Mouse (Mus musculus): ENCODE measurements around the gene Gm20532. TPM values are rescaled to one million over a fixed set of nuclear protein-coding genes. Genes with fewer than 3 reads are reported as not detected.
"Not testable (repeated sequence)": the region's sequence is repeated elsewhere in the genome, so short reads cannot be mapped to it uniquely, and the experiment has no call there.

Gm20532 gene
- polyA plus RNA-seq, 1 experiment from 2014 or later = not detected

- no peaks in the 10 kb centered on the region; the same call in 1 of the 2 replicates for H3K27me3 ChIP-seq (replicated peaks)
- 54% methylated on average over 1 of the region's 1 CpGs for WGBS
- H3K4me2 ChIP-seq = no peak overlapping the region
- no peak overlapping the region for H3K9ac ChIP-seq
- H3K4me3 ChIP-seq = no peak overlapping the region
- no peaks in the 10 kb centered on the region for H3K4me1 ChIP-seq
- H3K36me3 ChIP-seq = no peaks in the 10 kb centered on the region
- no peaks in the 10 kb centered on the region for H3K9me3 ChIP-seq
- ATAC-seq (ENCODE audit: extremely low read depth, insufficient number of reproducible peaks, low FRiP score, low TSS enrichment) = no peak
- H3K27ac ChIP-seq (replicated peaks) = no peak overlapping the region
Measured at GRCm38 (mm10) chr2:26654687-26655086, 68.2 kb downstream of the Gm20532 start.

DNA sequence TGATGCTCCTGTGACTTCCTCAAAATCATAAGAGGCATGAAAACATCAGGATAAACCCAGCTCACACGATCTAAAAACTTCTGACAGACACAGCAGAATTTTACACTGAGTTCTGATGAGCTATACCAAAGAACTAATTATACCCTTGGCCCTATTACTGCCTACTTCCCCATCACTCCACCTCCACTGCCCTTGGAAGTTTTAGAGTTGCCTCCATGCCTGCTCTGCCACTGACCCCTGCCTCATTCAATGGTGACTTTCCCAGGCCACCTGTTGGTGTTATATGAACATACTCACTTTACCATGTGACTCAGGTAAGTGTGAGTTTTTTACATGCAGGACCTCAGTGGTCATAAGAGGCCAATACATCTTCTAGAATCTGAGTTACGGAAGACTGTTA lies 71.0 kb downstream of the Gm20532 start:
- Histone ChIP-seq H3K27me3 (replicated peaks) (no peaks in the 10 kb centered on the region; the same call in 1 of the 2 replicates), H3K36me3 (no peaks in the 10 kb centered on the region), H3K9me3 (no peaks in the 10 kb centered on the region), H3K9ac (no peak overlapping the region), H3K4me2 (no peak overlapping the region), H3K27ac (replicated peaks) (no peak overlapping the region), H3K4me3 (no peak overlapping the region), H3K4me1 (peaks cover 7% of the 10 kb centered on the region; the same call in 1 of the 2 replicates)
- no peak for ATAC-seq (ENCODE audit: extremely low read depth, insufficient number of reproducible peaks, low FRiP score, low TSS enrichment)
- 69% methylated on average over 2 of the region's 2 CpGs for WGBS

DNA sequence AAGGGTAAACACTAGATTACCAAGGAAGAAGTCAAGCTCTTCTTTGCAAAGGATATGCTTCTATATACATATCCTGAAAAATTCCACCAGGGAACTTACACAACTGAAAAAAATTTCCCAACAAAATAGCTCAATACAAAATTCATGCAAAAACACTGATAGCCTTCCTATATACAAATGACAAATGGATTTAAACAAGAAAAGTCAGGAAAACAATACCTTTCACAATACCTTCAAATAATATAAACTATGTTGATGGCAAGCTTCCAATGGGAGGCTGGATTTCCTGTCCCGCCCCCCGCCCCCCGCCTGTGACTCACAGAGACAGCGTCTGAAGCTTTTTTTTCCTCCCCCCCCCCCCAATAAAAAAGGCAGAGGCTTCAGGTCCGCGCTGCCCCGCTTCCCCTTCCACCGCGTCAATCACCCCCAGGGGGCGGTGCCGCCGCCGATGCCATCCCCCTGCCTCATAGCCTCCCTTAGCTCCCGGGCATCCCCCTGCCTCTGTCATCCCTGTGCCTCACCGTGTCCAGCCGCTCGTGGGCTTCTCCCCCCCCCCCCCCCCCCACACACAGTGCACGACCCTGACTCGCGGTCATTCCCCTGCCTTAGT lies 74.8 kb downstream of the Gm20532 start:
- no peak for ATAC-seq (ENCODE audit: extremely low read depth, insufficient number of reproducible peaks, low FRiP score, low TSS enrichment)
- peak overlapping the region; percentile 73 for H3K9ac ChIP-seq
- H3K27ac ChIP-seq (replicated peaks) = no peak overlapping the region
- peaks cover 9% of the 10 kb centered on the region for H3K4me1 ChIP-seq
- no peaks in the 10 kb centered on the region; the same call in 1 of the 2 replicates for H3K27me3 ChIP-seq (replicated peaks)
- no peaks in the 10 kb centered on the region for H3K9me3 ChIP-seq
- H3K4me3 ChIP-seq = peak overlapping the region; percentile 45
- no peaks in the 10 kb centered on the region for H3K36me3 ChIP-seq
- peak overlapping the region; percentile 73 for H3K4me2 ChIP-seq
- 3% methylated on average over 19 of the region's 20 CpGs for WGBS

DNA sequence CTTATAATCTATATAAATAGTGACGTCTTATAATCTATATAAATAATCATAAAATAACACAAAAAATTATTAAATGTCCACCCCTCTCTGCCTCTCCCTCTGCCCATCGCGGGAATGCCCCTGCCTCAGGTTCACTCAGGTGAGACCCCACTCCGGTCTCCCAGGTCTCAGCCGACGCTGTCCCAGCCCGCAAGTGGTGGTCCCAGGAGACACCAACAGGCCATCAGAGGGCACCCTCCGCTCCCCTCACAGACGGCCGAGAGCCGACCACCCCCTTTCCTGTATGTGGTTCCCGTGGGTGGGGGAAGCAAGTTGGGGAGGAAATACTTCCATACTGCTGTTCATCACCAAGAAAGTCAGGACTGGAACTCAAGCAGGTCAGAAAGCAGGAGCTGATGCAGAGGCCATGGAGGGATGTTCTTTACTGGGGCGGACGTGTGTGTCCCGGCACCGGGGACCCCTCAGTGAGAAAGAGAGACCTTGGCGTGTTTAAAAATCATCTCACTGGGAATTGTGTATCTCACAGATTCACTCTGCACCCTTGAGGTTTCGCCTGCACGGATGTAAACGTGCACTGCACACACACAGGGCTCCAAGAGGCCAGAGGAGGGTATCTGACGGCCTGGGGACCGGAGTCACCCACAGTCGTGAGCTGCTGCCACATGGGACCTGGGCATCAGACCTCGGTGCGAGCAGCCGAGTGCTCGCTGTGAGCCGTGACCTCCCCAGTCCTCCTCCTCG lies 75.5 kb downstream of the Gm20532 start:
- peak overlapping the region; percentile 73 for H3K4me2 ChIP-seq
- no peaks in the 10 kb centered on the region for H3K36me3 ChIP-seq
- no peaks in the 10 kb centered on the region; the same call in 1 of the 2 replicates for H3K27me3 ChIP-seq (replicated peaks)
- H3K9me3 ChIP-seq = no peaks in the 10 kb centered on the region
- no peak for ATAC-seq (ENCODE audit: extremely low read depth, insufficient number of reproducible peaks, low FRiP score, low TSS enrichment)
- no peak overlapping the region for H3K27ac ChIP-seq (replicated peaks)
- peaks cover 9% of the 10 kb centered on the region for H3K4me1 ChIP-seq
- peak overlapping the region; percentile 73 for H3K9ac ChIP-seq
- 44% methylated on average over 29 of the region's 29 CpGs for WGBS
- peak overlapping the region; percentile 45 for H3K4me3 ChIP-seq

GRCm38 (mm10) chr2:26662509-26662882 lies 76.1 kb downstream of the Gm20532 start:
- no peaks in the 10 kb centered on the region for H3K9me3 ChIP-seq
- no peak for ATAC-seq (ENCODE audit: extremely low read depth, insufficient number of reproducible peaks, low FRiP score, low TSS enrichment)
- H3K9ac ChIP-seq = no peak overlapping the region
- H3K4me2 ChIP-seq = no peak overlapping the region
- WGBS = 75% methylated on average over 13 of the region's 13 CpGs
- H3K27ac ChIP-seq (replicated peaks) = no peak overlapping the region
- no peak overlapping the region for H3K4me3 ChIP-seq
- peaks cover 9% of the 10 kb centered on the region for H3K4me1 ChIP-seq
- H3K36me3 ChIP-seq = no peaks in the 10 kb centered on the region
- H3K27me3 ChIP-seq (replicated peaks) = no peaks in the 10 kb centered on the region; the same call in 1 of the 2 replicates

GRCm38 (mm10) chr2:26663112-26663511 lies 76.7 kb downstream of the Gm20532 start:
- 44% methylated on average over 10 of the region's 10 CpGs for WGBS
- H3K9ac ChIP-seq = no peak overlapping the region
- ATAC-seq (ENCODE audit: extremely low read depth, insufficient number of reproducible peaks, low FRiP score, low TSS enrichment) = no peak

GRCm38 (mm10) chr2:26663551-26663950 lies 77.1 kb downstream of the Gm20532 start:
- ATAC-seq (ENCODE audit: extremely low read depth, insufficient number of reproducible peaks, low FRiP score, low TSS enrichment); H3K9me3 ChIP-seq; H3K27me3 ChIP-seq (replicated peaks); H3K27ac ChIP-seq (replicated peaks); H3K4me3 ChIP-seq; H3K36me3 ChIP-seq; H3K9ac ChIP-seq; H3K4me1 ChIP-seq; H3K4me2 ChIP-seq: not testable (repeated sequence)
- WGBS = 83% methylated on average over 1 of the region's 1 CpGs

More at GRCm38 (mm10) chr2:26663112-26663511, 76.7 kb downstream of the Gm20532 start:
- Histone ChIP-seq H3K9me3 (no peaks in the 10 kb centered on the region), H3K4me2 (no peak overlapping the region), H3K4me1 (peaks cover 9% of the 10 kb centered on the region), H3K4me3 (no peak overlapping the region), H3K27ac (replicated peaks) (no peak overlapping the region), H3K27me3 (replicated peaks) (no peaks in the 10 kb centered on the region; the same call in 1 of the 2 replicates), H3K36me3 (no peaks in the 10 kb centered on the region)

DNA sequence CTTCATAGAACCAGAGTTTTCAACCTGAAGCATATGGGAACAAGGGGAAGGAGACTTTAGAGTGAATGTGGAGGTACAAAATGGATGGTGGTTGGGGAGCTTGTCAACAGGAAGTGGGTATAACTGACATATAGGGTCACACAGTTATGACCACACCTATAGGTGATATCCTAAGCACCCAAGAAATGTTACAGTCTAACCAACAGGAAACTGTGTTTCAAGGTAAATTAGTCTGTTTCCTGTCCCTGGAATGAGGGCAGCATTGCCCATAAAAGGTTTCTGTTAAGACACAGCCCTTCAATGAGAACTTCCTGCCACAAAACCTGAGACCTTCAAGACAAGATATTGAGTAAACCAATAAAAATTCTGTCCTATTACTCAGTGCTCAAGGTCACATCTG lies 82.3 kb downstream of the Gm20532 start:
- no peaks in the 10 kb centered on the region for H3K27me3 ChIP-seq (replicated peaks)
- H3K4me3 ChIP-seq = no peak overlapping the region
- no peaks in the 10 kb centered on the region for H3K4me1 ChIP-seq
- no peak overlapping the region for H3K9ac ChIP-seq
- no peak overlapping the region for H3K4me2 ChIP-seq
- no peaks in the 10 kb centered on the region for H3K36me3 ChIP-seq
- H3K9me3 ChIP-seq = no peaks in the 10 kb centered on the region
- ATAC-seq (ENCODE audit: extremely low read depth, insufficient number of reproducible peaks, low FRiP score, low TSS enrichment) = no peak
- no peak overlapping the region for H3K27ac ChIP-seq (replicated peaks)

- 83% methylated on average over 3 of the region's 3 CpGs for WGBS
- no peak for ATAC-seq (ENCODE audit: extremely low read depth, insufficient number of reproducible peaks, low FRiP score, low TSS enrichment)
- no peak within 1 kb of the TSS for H3K4me3 ChIP-seq
- H3K36me3 ChIP-seq = no peaks in the 10 kb centered on the region
- no peak within 1 kb of the TSS for H3K27ac ChIP-seq (replicated peaks)
- no peak within 1 kb of the TSS for H3K4me2 ChIP-seq
- no peaks in the 10 kb centered on the region for H3K27me3 ChIP-seq (replicated peaks)
- no peak within 1 kb of the TSS for H3K9ac ChIP-seq
- no peaks in the 10 kb centered on the region for H3K4me1 ChIP-seq
- no peaks in the 10 kb centered on the region for H3K9me3 ChIP-seq
Measured at GRCm38 (mm10) chr2:26671182-26671581, 84.7 kb downstream of the Gm20532 start, which contains the start of gene Lcn4. TSS of gene Lcn4 (minus strand) at chr2:26671282.

MicroRNAs within 50 kb of the gene (microRNA counts, 519-probe panel; counts per million panel counts)
- microRNA mmu-miR-126-3p (6,827 counts per million, percentile 97 among the panel's probes with 10 or more counts), microRNA mmu-miR-126-5p (5,455 counts per million, percentile 89 among the panel's probes with 10 or more counts)

Small RNA genes within 50 kb of the gene (microRNA-seq; reads per million reads assigned to microRNA genes)
- gene Mir126a (2.0 reads per million, percentile 3 among the genes with 10 or more reads in this experiment), gene Mir126b (not detected)

Other genes with a start within 250 kb of the Gm20532 start
- gene Dnlz, start 234.5 kb upstream of the Gm20532 start, polyA plus RNA-seq (2015; fragmentation: Nextera tagmentation; extraction: Ambion mirVana) = 27.5 and 28.7 TPM in 2 replicates
- 0.41 and 0.62 TPM in 2 replicates for gene Card9, start 225.7 kb upstream of the Gm20532 start, polyA plus RNA-seq (2015; fragmentation: Nextera tagmentation; extraction: Ambion mirVana)
- 15.7 and 18.9 TPM in 2 replicates for gene Snapc4, start 206.0 kb upstream of the Gm20532 start, polyA plus RNA-seq (2015; fragmentation: Nextera tagmentation; extraction: Ambion mirVana)
- 70.8 and 72.4 TPM in 2 replicates for gene Entr1, start 197.3 kb upstream of the Gm20532 start, polyA plus RNA-seq (2015; fragmentation: Nextera tagmentation; extraction: Ambion mirVana)
- 115 and 123 TPM in 2 replicates for gene Pmpca, start 197.3 kb upstream of the Gm20532 start, polyA plus RNA-seq (2015; fragmentation: Nextera tagmentation; extraction: Ambion mirVana)
- 13.2 and 15.5 TPM in 2 replicates for gene Inpp5e, start 177.4 kb upstream of the Gm20532 start, polyA plus RNA-seq (2015; fragmentation: Nextera tagmentation; extraction: Ambion mirVana)
- gene Sec16a, start 141.4 kb upstream of the Gm20532 start, polyA plus RNA-seq (2015; fragmentation: Nextera tagmentation; extraction: Ambion mirVana) = 12.8 and 13.8 TPM in 2 replicates
- 11.4 and 12.1 TPM in 2 replicates for gene Notch1, start 70.0 kb upstream of the Gm20532 start, polyA plus RNA-seq (2015; fragmentation: Nextera tagmentation; extraction: Ambion mirVana)
- 170 and 185 TPM in 2 replicates for gene Egfl7, start 6.6 kb upstream of the Gm20532 start, polyA plus RNA-seq (2015; fragmentation: Nextera tagmentation; extraction: Ambion mirVana)
- gene Agpat2, start 17.8 kb downstream of the Gm20532 start, polyA plus RNA-seq (2015; fragmentation: Nextera tagmentation; extraction: Ambion mirVana) = 21.8 and 23.2 TPM in 2 replicates
- gene Fam69b, start 41.8 kb downstream of the Gm20532 start, polyA plus RNA-seq (2015; fragmentation: Nextera tagmentation; extraction: Ambion mirVana) = 17.2 and 18.7 TPM in 2 replicates
- not detected in 2 replicates for gene Lcn4, start 84.6 kb downstream of the Gm20532 start, polyA plus RNA-seq (2015; fragmentation: Nextera tagmentation; extraction: Ambion mirVana)

Data from heart, embryonic 13.5 days (tissue).